Mouse (Mus musculus) forebrain, embryonic 16.5 days (tissue): Measurements from ENCODE around the gene Cd6. TPM values are rescaled to one million over a fixed set of nuclear protein-coding genes. Genes with fewer than 3 reads are reported as not detected.

Experiments
- ATAC-seq: fragments of 200-750 bp; cut with Nextera tagmentation; 2 replicates; pipeline ENCODE4 v1.8.0; 2017; ENCODE audit warnings: mild to moderate bottlenecking, moderate library complexity
- H3K27ac ChIP-seq: fragments of 300-500 bp; sonication (generic); 2 replicates; pipeline ENCODE4 v1.5.1; 2014; ENCODE audit warnings: low read length, control low read depth
- H3K27me3 ChIP-seq: fragments of 300-500 bp; sonication (generic); replicated peaks from 2 replicates; pipeline ENCODE4 v1.6.1; 2014; ENCODE audit warnings: low read length; ENCODE audit not compliant: control insufficient read depth, insufficient read depth
- H3K36me3 ChIP-seq: fragments of 300-500 bp; sonication (generic); 2 replicates; pipeline ENCODE4 v1.6.1; 2014; ENCODE audit not compliant: control insufficient read depth, insufficient read depth
- H3K4me1 ChIP-seq: fragments of 300-500 bp; sonication (generic); replicated peaks from 2 replicates; pipeline ENCODE4 v1.6.1; 2014; ENCODE audit warnings: low read length; ENCODE audit not compliant: control insufficient read depth, insufficient read depth
- H3K4me2 ChIP-seq: fragments of 300-500 bp; sonication (generic); 2 replicates; pipeline ENCODE4 v1.6.1; 2014; ENCODE audit warnings: mild to moderate bottlenecking, low read length, control low read depth
- H3K4me3 ChIP-seq: fragments of 300-500 bp; sonication (generic); replicated peaks from 2 replicates; pipeline ENCODE4 v1.5.1; 2014; ENCODE audit warnings: mild to moderate bottlenecking, low read length, control low read depth
- H3K9ac ChIP-seq: fragments of 300-500 bp; sonication (generic); replicated peaks from 2 replicates; pipeline ENCODE4 v1.6.1; 2014; ENCODE audit warnings: low read depth, low read length, control low read depth
- H3K9me3 ChIP-seq: fragments of 300-500 bp; sonication (generic); 2 replicates; pipeline ENCODE4 v1.6.1; 2016; ENCODE audit warnings: low read length; ENCODE audit not compliant: control insufficient read depth
- WGBS: fragments of 180-500 bp; shearing (Covaris S2); extraction: QIAGEN DNeasy Blood & Tissue Kit; methylation state at CpG from one replicate; pipeline ENCODE4 v1.1.7; 2014; 5-methylcytosine and 5-hydroxymethylcytosine counted together
- polyA plus RNA-seq: library from polyadenylated mRNA; unstranded; fragments of >200 nt; fragmentation: Nextera tagmentation; extraction: Ambion mirVana; gene quantifications from 2 replicates; pipeline ENCODE4 v1.2.1, GENCODE M21; 2015

Cd6 gene
- polyA plus RNA-seq, 1 experiment from 2014 or later, result not detected

DNA sequence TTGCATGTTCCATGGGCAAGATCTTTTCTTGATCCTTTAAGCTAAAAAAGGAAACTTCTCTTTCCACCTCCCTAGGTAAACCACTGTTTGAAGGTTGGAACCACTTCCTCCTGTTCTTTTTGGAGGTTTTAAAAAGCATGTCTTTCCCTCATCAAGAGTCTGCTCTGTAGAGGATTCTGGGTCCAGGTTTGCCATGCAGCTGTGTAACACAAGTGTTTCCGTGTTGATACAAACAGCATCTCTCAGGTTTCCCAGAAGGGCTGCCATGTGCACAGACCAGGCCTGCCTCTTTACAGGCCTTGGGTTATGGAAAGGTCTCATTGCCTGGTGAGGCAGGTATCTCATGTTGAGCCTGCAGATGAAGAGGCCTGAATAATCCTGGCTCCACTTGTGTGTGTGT is 78.3 kb downstream of the Cd6 start:
- no peak overlapping the region for H3K4me3 ChIP-seq
- no peak for ATAC-seq
- H3K9me3 ChIP-seq, result no peaks in the 10 kb centered on the region
- no peak overlapping the region for H3K27ac ChIP-seq
- H3K4me1 ChIP-seq, result no peaks in the 10 kb centered on the region
- no peak overlapping the region for H3K4me2 ChIP-seq
- no peaks in the 10 kb centered on the region for H3K27me3 ChIP-seq
- WGBS, result 91% methylated on average over 1 of the region's 1 CpGs
- H3K36me3 ChIP-seq, result no peaks in the 10 kb centered on the region
- H3K9ac ChIP-seq, result no peak overlapping the region

GRCm38 (mm10) chr19:10750161-10750560 is 79.7 kb downstream of the Cd6 start:
- H3K27ac ChIP-seq, result no peak overlapping the region
- no peak overlapping the region for H3K9ac ChIP-seq
- no peaks in the 10 kb centered on the region for H3K36me3 ChIP-seq
- WGBS, result 83% methylated on average over 6 of the region's 6 CpGs
- no peak overlapping the region for H3K4me2 ChIP-seq
- no peaks in the 10 kb centered on the region for H3K9me3 ChIP-seq
- ATAC-seq, result no peak
- no peak overlapping the region for H3K4me3 ChIP-seq
- no peaks in the 10 kb centered on the region for H3K4me1 ChIP-seq
- H3K27me3 ChIP-seq, result no peaks in the 10 kb centered on the region

DNA sequence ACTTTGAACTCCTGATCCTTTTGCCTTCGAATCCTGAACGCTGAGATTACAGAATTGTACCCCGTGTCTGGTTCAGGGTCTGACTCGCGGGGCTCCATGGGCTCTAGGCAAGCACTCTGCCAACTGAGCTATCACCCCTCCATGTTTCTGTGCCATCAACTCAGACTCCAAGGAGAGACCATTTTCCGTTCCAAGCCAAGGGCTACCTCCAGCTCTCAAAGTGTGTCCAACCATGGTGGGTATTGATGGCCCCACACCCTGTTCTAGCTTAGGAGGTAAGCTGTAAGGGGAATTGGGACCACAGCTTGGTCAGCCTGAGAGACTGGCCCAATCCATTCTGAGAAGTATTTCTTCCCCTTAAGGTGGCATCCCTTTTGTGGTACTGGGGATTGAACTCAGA is 80.6 kb downstream of the Cd6 start:
- Histone ChIP-seq H3K4me2 (no peak overlapping the region), H3K36me3 (no peaks in the 10 kb centered on the region), H3K27ac (no peak overlapping the region), H3K4me1 (no peaks in the 10 kb centered on the region), H3K9ac (no peak overlapping the region), H3K9me3 (no peaks in the 10 kb centered on the region), H3K27me3 (no peaks in the 10 kb centered on the region), H3K4me3 (no peak overlapping the region)
- ATAC-seq, result no peak
- 85% methylated on average over 6 of the region's 6 CpGs for WGBS

DNA sequence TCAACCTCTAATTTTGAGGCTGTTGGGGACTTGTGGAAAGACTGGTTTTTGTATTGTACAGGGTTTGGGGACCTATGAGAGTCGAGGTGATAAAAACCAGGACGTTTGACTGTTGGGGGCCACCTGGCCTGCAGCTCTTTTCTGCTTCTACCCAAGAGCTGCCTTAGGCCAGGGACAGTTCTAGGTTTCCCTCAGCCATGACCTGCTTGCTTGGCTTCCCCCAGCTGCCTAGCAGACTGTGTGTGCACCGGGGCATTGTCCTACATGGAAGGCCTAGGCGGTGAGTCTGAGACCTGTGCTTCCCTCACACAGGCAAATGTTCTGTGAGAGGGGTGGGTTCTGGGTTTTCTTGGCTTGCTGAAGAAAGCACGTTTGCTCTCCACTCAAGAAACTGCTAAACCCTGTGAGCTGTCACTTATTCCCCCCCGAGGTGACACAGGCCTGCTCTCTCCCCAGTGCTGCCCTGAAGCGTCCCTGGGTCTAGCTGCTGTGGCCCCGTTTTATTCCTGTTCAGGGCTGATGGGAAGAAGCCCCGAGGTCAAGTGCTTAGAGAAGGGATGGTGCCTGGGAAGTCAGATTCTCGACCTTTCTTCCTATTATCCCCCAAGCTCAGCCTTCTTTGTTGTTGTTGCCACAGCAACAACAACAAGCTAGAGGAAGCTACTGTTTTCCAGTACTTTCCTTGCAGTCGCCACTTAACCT is 81.3 kb downstream of the Cd6 start:
- H3K4me3 ChIP-seq, result no peak overlapping the region
- ATAC-seq, result no peak
- 58% methylated on average over 11 of the region's 11 CpGs for WGBS

DNA sequence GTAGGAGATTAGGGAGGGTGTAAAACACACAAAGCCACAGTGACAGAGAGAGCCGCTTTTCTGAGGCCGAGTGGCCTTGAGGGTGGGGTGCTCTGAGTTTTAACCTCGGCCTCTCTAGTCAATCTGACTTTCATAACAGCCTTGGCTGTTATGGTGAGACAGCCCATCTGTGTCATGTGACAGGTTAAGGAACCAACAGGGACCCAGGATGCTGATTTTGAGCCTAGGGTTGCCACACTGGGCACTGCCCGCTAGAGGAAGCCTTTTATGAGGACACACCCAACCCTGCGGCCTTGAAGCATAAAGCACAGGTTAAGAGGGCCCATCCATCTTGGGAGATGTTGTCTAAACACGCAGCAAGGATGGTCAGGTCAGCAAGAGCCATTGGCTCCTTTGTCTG is 82.1 kb downstream of the Cd6 start:
- Histone ChIP-seq H3K27me3 (no peaks in the 10 kb centered on the region), H3K9me3 (no peaks in the 10 kb centered on the region), H3K27ac (no peak overlapping the region), H3K4me1 (no peaks in the 10 kb centered on the region), H3K4me2 (no peak overlapping the region), H3K36me3 (no peaks in the 10 kb centered on the region), H3K9ac (no peak overlapping the region), H3K4me3 (no peak overlapping the region)
- no peak for ATAC-seq
- 91% methylated on average over 6 of the region's 6 CpGs for WGBS

More for the DNA sequence above, 81.3 kb downstream of the Cd6 start:
- H3K27me3 ChIP-seq, result no peaks in the 10 kb centered on the region
- H3K4me1 ChIP-seq, result no peaks in the 10 kb centered on the region
- no peaks in the 10 kb centered on the region for H3K36me3 ChIP-seq
- no peak overlapping the region for H3K27ac ChIP-seq
- no peak overlapping the region for H3K4me2 ChIP-seq
- H3K9me3 ChIP-seq, result no peaks in the 10 kb centered on the region
- no peak overlapping the region for H3K9ac ChIP-seq

- WGBS, result 81% methylated on average over 7 of the region's 7 CpGs
- no peak overlapping the region for H3K4me2 ChIP-seq
These were observed 82.7 kb downstream of the Cd6 start for GRCm38 (mm10) chr19:10747182-10747581.

DNA sequence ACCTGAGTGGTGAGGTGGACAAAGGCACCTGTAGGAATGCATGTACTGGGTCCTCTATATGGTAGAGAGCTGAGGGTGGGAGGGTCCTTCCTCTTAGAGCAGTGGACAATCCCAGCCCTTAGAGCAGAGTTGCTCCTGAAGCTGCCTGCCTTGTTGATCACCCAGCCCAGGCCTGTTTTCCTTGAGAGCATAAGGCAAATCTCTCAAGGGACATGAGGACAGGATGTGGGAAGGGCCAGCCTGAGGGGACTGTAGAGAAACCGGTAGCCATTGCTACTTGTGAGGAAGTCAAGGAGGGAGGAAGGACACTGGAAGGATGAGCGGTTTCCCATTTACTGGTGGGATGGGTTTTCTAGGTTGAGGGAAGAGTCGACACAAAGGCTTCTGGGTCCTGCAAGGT is 87.3 kb downstream of the Cd6 start:
- H3K4me3 ChIP-seq, result no peak overlapping the region
- no peak overlapping the region for H3K27ac ChIP-seq
- no peaks in the 10 kb centered on the region for H3K9me3 ChIP-seq
- H3K4me1 ChIP-seq, result no peaks in the 10 kb centered on the region
- no peaks in the 10 kb centered on the region for H3K27me3 ChIP-seq
- H3K36me3 ChIP-seq, result no peaks in the 10 kb centered on the region
- H3K4me2 ChIP-seq, result no peak overlapping the region
- 93% methylated on average over 3 of the region's 3 CpGs for WGBS
- ATAC-seq, result no peak
- H3K9ac ChIP-seq, result no peak overlapping the region

More at GRCm38 (mm10) chr19:10747182-10747581, 82.7 kb downstream of the Cd6 start:
- H3K4me1 ChIP-seq, result no peaks in the 10 kb centered on the region
- no peak overlapping the region for H3K9ac ChIP-seq
- ATAC-seq, result no peak
- no peak overlapping the region for H3K4me3 ChIP-seq
- H3K36me3 ChIP-seq, result no peaks in the 10 kb centered on the region
- no peak overlapping the region for H3K27ac ChIP-seq
- H3K27me3 ChIP-seq, result no peaks in the 10 kb centered on the region
- no peaks in the 10 kb centered on the region for H3K9me3 ChIP-seq

GRCm38 (mm10) chr19:10742145-10742544 is 87.7 kb downstream of the Cd6 start:
- Histone ChIP-seq H3K9ac (no peak overlapping the region), H3K27ac (no peak overlapping the region), H3K4me2 (no peak overlapping the region), H3K36me3 (no peaks in the 10 kb centered on the region), H3K27me3 (no peaks in the 10 kb centered on the region), H3K4me3 (no peak overlapping the region), H3K4me1 (no peaks in the 10 kb centered on the region), H3K9me3 (no peaks in the 10 kb centered on the region)
- 85% methylated on average over 6 of the region's 6 CpGs for WGBS
- no peak for ATAC-seq

DNA sequence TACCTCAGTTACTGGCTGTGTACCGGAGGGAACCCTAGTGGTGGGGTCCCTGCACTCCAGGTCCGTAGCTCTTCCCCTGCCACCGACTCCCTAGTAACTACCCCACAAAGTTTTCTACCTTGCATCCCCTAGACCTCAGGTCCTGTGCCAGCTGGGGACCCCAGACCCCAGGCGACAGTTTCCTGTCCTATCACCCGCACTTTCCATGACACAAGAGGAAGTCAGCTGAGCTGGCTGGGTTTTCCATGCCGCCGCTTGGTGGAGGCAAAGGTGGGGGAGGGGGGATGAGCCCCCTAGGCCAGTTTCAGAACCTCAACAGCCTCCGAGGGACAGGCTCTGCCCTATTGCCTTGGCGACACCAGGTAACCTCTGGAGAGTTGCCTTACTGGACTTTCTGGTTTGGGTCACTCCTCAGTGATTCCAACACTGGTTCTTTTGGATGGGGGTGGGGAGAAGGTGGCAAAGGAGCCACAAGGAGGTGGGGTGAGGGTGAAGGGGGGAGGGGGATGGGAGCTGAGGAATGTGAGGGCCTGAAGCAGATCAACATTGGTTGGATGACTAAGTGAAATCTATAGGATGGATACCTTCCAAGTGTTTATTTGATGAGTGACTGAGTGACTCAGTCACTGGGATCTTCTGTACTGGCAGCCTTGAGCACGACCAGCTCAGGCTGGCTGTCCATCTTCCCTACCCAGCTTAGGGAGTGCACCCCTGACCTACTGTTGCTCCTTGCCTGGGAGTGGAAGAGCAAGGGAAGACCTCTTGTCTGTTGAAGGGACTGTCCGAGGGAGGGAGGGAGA is 89.0 kb downstream of the Cd6 start:
- Histone ChIP-seq H3K27me3 (no peaks in the 10 kb centered on the region), H3K4me1 (no peaks in the 10 kb centered on the region), H3K27ac (no peak overlapping the region), H3K9me3 (no peaks in the 10 kb centered on the region), H3K4me3 (no peak overlapping the region), H3K36me3 (no peaks in the 10 kb centered on the region), H3K4me2 (no peak overlapping the region), H3K9ac (no peak overlapping the region)
- 53% methylated on average over 11 of the region's 11 CpGs for WGBS
- no peak for ATAC-seq
